Mouse (Mus musculus): Measurements from ENCODE around the gene Creld1. TPM values are rescaled to one million over a fixed set of nuclear protein-coding genes. Genes with fewer than 3 reads are reported as not detected.

The Creld1 gene
- polyA plus RNA-seq, 1 experiment from 2014 or later: 78.9 TPM

GRCm38 (mm10) chr6:113494258-113494788, 11.2 kb downstream of the Creld1 start:
- Histone ChIP-seq H3K4me1 (replicated peaks) (peaks cover 16% of the 10 kb centered on the region), H3K4me3 (peak overlapping the region; percentile 39), H3K36me3 (peaks cover 40% of the 10 kb centered on the region), H3K4me2 (peak overlapping the region; percentile 59), H3K27me3 (peaks cover 12% of the 10 kb centered on the region), H3K9ac (peak overlapping the region; percentile 64), H3K9me3 (no peaks in the 10 kb centered on the region), H3K27ac (replicated peaks) (peak overlapping the region; percentile 46; the same call in 1 of the 2 replicates)
- 1% methylated on average over 54 of the region's 54 CpGs for WGBS
- peak; percentile 69 for ATAC-seq (ENCODE audit: low read depth)

DNA sequence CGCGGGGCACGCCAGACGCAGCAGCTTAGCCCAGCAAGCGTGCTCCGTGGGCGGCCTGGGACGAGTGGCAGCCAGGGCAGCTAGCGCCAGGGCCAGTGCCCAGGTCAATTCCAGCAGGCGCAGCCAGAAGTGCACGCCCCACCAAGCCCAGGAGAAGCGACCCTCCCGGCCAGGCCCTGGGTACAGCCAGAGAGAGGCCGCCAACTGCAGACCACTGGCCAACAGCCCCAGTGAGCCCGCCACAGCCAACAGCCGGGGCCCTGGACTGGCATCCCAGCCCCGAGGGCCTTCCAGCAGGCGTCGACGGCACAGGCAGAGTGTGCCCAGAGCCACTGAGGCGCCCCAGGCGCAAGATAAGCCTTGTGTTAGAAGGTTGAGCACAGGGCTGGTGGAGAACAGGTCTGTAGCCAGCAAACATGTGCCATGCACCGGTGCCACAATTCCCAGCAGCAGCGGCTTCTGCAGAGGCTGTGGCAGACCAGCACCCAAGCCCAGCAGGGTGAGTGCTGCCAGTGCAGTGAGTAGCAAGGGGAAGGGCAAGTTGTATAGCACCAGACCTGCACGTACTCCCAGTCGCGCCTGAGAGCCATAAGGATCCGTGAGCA, 12.1 kb downstream of the Creld1 start:
- peak overlapping the region; percentile 39 for H3K4me3 ChIP-seq
- H3K4me1 ChIP-seq (replicated peaks): peaks cover 16% of the 10 kb centered on the region
- H3K4me2 ChIP-seq: peak overlapping the region; percentile 59
- peak overlapping the region; percentile 35; the same call in 1 of the 2 replicates for H3K9ac ChIP-seq
- H3K27ac ChIP-seq (replicated peaks): no peak overlapping the region
- H3K9me3 ChIP-seq: no peaks in the 10 kb centered on the region
- H3K36me3 ChIP-seq: peaks cover 31% of the 10 kb centered on the region
- peaks cover 15% of the 10 kb centered on the region for H3K27me3 ChIP-seq
- 45% methylated on average over 28 of the region's 28 CpGs for WGBS
- 0 out of 2 replicates have a peak, but pooled peaks have one; percentile 17 for ATAC-seq (ENCODE audit: low read depth)

DNA sequence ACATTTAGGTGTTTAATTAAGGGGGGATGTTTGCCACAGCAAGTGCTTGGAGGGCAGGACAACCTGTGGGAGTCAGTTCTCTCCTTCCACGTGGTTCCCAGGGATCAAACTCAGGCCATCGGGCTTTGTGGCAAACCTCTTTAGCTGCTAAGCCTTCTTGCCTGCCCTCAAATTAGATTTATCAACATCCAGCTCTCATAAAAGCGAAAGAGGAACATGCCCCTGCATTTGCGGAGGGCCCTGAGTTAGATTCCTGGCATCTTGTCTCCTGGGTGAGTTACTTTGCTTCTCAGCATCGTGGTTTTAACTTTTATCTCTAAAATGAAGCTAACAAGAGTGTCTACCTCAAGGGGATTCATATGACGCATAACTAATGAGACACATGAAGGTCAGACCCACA, 16.2 kb downstream of the Creld1 start:
- no peak overlapping the region for H3K9ac ChIP-seq
- no peak overlapping the region for H3K27ac ChIP-seq (replicated peaks)
- H3K9me3 ChIP-seq: no peaks in the 10 kb centered on the region
- WGBS: 81% methylated on average over 6 of the region's 6 CpGs
- H3K4me1 ChIP-seq (replicated peaks): peaks cover 37% of the 10 kb centered on the region
- no peak overlapping the region for H3K4me2 ChIP-seq
- ATAC-seq (ENCODE audit: low read depth): no peak
- H3K4me3 ChIP-seq: no peak overlapping the region
- H3K36me3 ChIP-seq: no peaks in the 10 kb centered on the region
- H3K27me3 ChIP-seq: peaks cover 28% of the 10 kb centered on the region

- 3% methylated on average over 32 of the region's 32 CpGs for whole genome bisulfite sequencing
- peaks cover 16% of the 10 kb centered on the region for H3K27me3 ChIP-seq
Measured at GRCm38 (mm10) chr6:113501388-113502084, 18.4 kb downstream of the Creld1 start, which contains the start of gene Prrt3. Gene Prrt3, minus strand, starts transcription at chr6:113501931.

GRCm38 (mm10) chr6:113502801-113503200, 19.7 kb downstream of the Creld1 start:
- WGBS: 63% methylated on average over 2 of the region's 2 CpGs
- peaks cover 16% of the 10 kb centered on the region for H3K27me3 ChIP-seq
- no peak for ATAC-seq (ENCODE audit: low read depth)
- no peak overlapping the region for H3K4me3 ChIP-seq
- no peak overlapping the region for H3K4me2 ChIP-seq
- H3K36me3 ChIP-seq: no peaks in the 10 kb centered on the region
- no peaks in the 10 kb centered on the region for H3K9me3 ChIP-seq
- no peak overlapping the region for H3K9ac ChIP-seq
- H3K4me1 ChIP-seq (replicated peaks): peaks cover 23% of the 10 kb centered on the region
- H3K27ac ChIP-seq (replicated peaks): no peak overlapping the region

More at GRCm38 (mm10) chr6:113501388-113502084, 18.4 kb downstream of the Creld1 start, which contains the start of gene Prrt3:
- Histone ChIP-seq H3K27ac (replicated peaks) (peak within 1 kb of the TSS; percentile 42), H3K4me1 (replicated peaks) (peaks cover 23% of the 10 kb centered on the region), H3K4me2 (peak within 1 kb of the TSS; percentile 65), H3K4me3 (peak within 1 kb of the TSS; percentile 55), H3K36me3 (no peaks in the 10 kb centered on the region), H3K9me3 (no peaks in the 10 kb centered on the region), H3K9ac (peak within 1 kb of the TSS; percentile 78)
- ATAC-seq (ENCODE audit: low read depth): peak; percentile 88

- Histone ChIP-seq H3K36me3 (no peaks in the 10 kb centered on the region), H3K4me3 (no peak overlapping the region), H3K9ac (no peak overlapping the region), H3K9me3 (no peaks in the 10 kb centered on the region), H3K4me1 (replicated peaks) (peaks cover 19% of the 10 kb centered on the region), H3K27me3 (peaks cover 7% of the 10 kb centered on the region), H3K4me2 (no peak overlapping the region), H3K27ac (replicated peaks) (no peak overlapping the region)
- ATAC-seq (ENCODE audit: low read depth): no peak
- WGBS: 77% methylated on average over 1 of the region's 1 CpGs
Measured at GRCm38 (mm10) chr6:113505689-113506088, 22.6 kb downstream of the Creld1 start.

- H3K4me2 ChIP-seq: no peak overlapping the region
- H3K4me1 ChIP-seq (replicated peaks): peaks cover 4% of the 10 kb centered on the region; the same call in 1 of the 2 replicates
- no peaks in the 10 kb centered on the region for H3K9me3 ChIP-seq
- no peak for ATAC-seq (ENCODE audit: low read depth)
- H3K4me3 ChIP-seq: no peak overlapping the region
- 0 out of 2 replicates have a peak, but pooled peaks cover 4% of the 10 kb centered on the region for H3K36me3 ChIP-seq
- no peaks in the 10 kb centered on the region for H3K27me3 ChIP-seq
- no peak overlapping the region for H3K27ac ChIP-seq (replicated peaks)
- H3K9ac ChIP-seq: no peak overlapping the region
Measured at GRCm38 (mm10) chr6:113507130-113507529, 24.0 kb downstream of the Creld1 start.

GRCm38 (mm10) chr6:113508272-113508946, 25.3 kb downstream of the Creld1 start:
- ATAC-seq (ENCODE audit: low read depth): no peak
- H3K9ac ChIP-seq: no peak overlapping the region
- H3K4me3 ChIP-seq: no peak overlapping the region
- H3K27ac ChIP-seq (replicated peaks): no peak overlapping the region
- H3K9me3 ChIP-seq: no peaks in the 10 kb centered on the region
- H3K36me3 ChIP-seq: peaks cover 13% of the 10 kb centered on the region
- no peak overlapping the region for H3K4me2 ChIP-seq
- H3K27me3 ChIP-seq: no peaks in the 10 kb centered on the region
- WGBS: 75% methylated on average over 7 of the region's 7 CpGs
- H3K4me1 ChIP-seq (replicated peaks): no peaks in the 10 kb centered on the region

GRCm38 (mm10) chr6:113508947-113509280, 25.8 kb downstream of the Creld1 start:
- no peak overlapping the region for H3K27ac ChIP-seq (replicated peaks)
- no peaks in the 10 kb centered on the region for H3K9me3 ChIP-seq
- no peaks in the 10 kb centered on the region for H3K4me1 ChIP-seq (replicated peaks)
- no peaks in the 10 kb centered on the region for H3K27me3 ChIP-seq
- ATAC-seq (ENCODE audit: low read depth): no peak
- 52% methylated on average over 5 of the region's 5 CpGs for WGBS
- no peak overlapping the region for H3K9ac ChIP-seq
- H3K36me3 ChIP-seq: peaks cover 18% of the 10 kb centered on the region
- no peak overlapping the region for H3K4me3 ChIP-seq
- H3K4me2 ChIP-seq: no peak overlapping the region

GRCm38 (mm10) chr6:113513944-113514343, 30.8 kb downstream of the Creld1 start:
- no peaks in the 10 kb centered on the region for H3K4me1 ChIP-seq (replicated peaks)

GRCm38 (mm10) chr6:113514600-113514999, 31.5 kb downstream of the Creld1 start:
- no peaks in the 10 kb centered on the region for H3K9me3 ChIP-seq
- H3K27ac ChIP-seq (replicated peaks): no peak overlapping the region
- H3K36me3 ChIP-seq: peaks cover 75% of the 10 kb centered on the region
- 98% methylated on average over 3 of the region's 3 CpGs for WGBS
- H3K9ac ChIP-seq: no peak overlapping the region
- ATAC-seq (ENCODE audit: low read depth): no peak
- no peak overlapping the region for H3K4me3 ChIP-seq
- no peak overlapping the region for H3K4me2 ChIP-seq
- H3K4me1 ChIP-seq (replicated peaks): no peaks in the 10 kb centered on the region
- H3K27me3 ChIP-seq: no peaks in the 10 kb centered on the region

More at GRCm38 (mm10) chr6:113513944-113514343, 30.8 kb downstream of the Creld1 start:
- H3K36me3 ChIP-seq: peaks cover 69% of the 10 kb centered on the region
- H3K9me3 ChIP-seq: no peaks in the 10 kb centered on the region
- no peak overlapping the region for H3K4me2 ChIP-seq
- no peak overlapping the region for H3K27ac ChIP-seq (replicated peaks)
- WGBS: 86% methylated on average over 6 of the region's 6 CpGs
- H3K27me3 ChIP-seq: no peaks in the 10 kb centered on the region
- H3K4me3 ChIP-seq: no peak overlapping the region
- H3K9ac ChIP-seq: no peak overlapping the region
- no peak for ATAC-seq (ENCODE audit: low read depth)
